ENCODE assay signal across 9 mouse cellular contexts in genomic region chr15:10712288-10712687, GRCm38 (mm10). TPM values are rescaled to one million over a fixed set of nuclear protein-coding genes. Genes with fewer than 3 reads are reported as not detected.
DNase-seq lines count a peak whose midpoint lies in the region; ATAC-seq and TF ChIP-seq lines count a peak whose summit lies in the region.
"Had no signal": no experiment of that assay in that cellular context is flagged by ENCODE, and none has a peak within 500 bp of the region (broad histone marks: within the 10 kb centered on the region; RNA-seq: fewer than 3 reads in every experiment).

No protein-coding gene starts in this region.

- 0 out of 2 replicates have a peak, but pooled peaks have one; percentile 3 for TF ChIP-seq EP300 in lung, postnatal 0 days (IDR thresholded peaks at IDR 0.05)

- WGBS in lung, postnatal 0 days, result 48% methylated on average over 3 of the region's 3 CpGs
- 76% methylated on average over 3 of the region's 3 CpGs for WGBS in forebrain, postnatal 0 days
- 72% methylated on average over 3 of the region's 3 CpGs for WGBS in limb, embryonic 14.5 days
- WGBS in stomach, embryonic 15.5 days, result 86% methylated on average over 3 of the region's 3 CpGs

- TF ChIP-seq CTCF in lung, postnatal 0 days (IDR thresholded peaks at IDR 0.05), result no peak
- no peak for TF ChIP-seq CTCF in forebrain, postnatal 0 days (IDR thresholded peaks at IDR 0.05; ENCODE audit: low read depth)

- H3K9ac ChIP-seq in lung, postnatal 0 days (replicated peaks; ENCODE audit: low read depth), result peak overlapping the region; percentile 93
- no peak overlapping the region for H3K9ac ChIP-seq in forebrain, postnatal 0 days
- peak overlapping the region; percentile 93; the same call in 1 of the 2 replicates for H3K9ac ChIP-seq in limb, embryonic 14.5 days (ENCODE audit: low read depth, low read length, severe bottlenecking)
- no peak overlapping the region for H3K9ac ChIP-seq in stomach, embryonic 15.5 days

- ATAC-seq in lung, postnatal 0 days, result no peak
- no peak for ATAC-seq in forebrain, postnatal 0 days
- ATAC-seq in limb, embryonic 14.5 days (ENCODE audit: low FRiP score, low read depth), result no peak
- no peak for ATAC-seq in stomach, embryonic 15.5 days (ENCODE audit: insufficient read depth, low FRiP score, low read depth)

- H3K9me3 ChIP-seq in lung, postnatal 0 days (ENCODE audit: low read length), result no peaks in the 10 kb centered on the region
- H3K9me3 ChIP-seq in forebrain, postnatal 0 days (ENCODE audit: low read length), result peaks cover 4% of the 10 kb centered on the region; the same call in 1 of the 2 replicates
- no peaks in the 10 kb centered on the region for H3K9me3 ChIP-seq in limb, embryonic 14.5 days (ENCODE audit: control insufficient read depth, low read length)
- H3K9me3 ChIP-seq in stomach, embryonic 15.5 days, result no peaks in the 10 kb centered on the region; the same call in 1 of the 2 replicates

- peak overlapping the region; percentile 93; the same call in 1 of the 2 replicates for H3K27ac ChIP-seq in lung, postnatal 0 days (ENCODE audit: low read length)
- H3K27ac ChIP-seq in forebrain, postnatal 0 days (ENCODE audit: low read depth, low read length), result no peak overlapping the region
- no peak overlapping the region for H3K27ac ChIP-seq in limb, embryonic 14.5 days (replicated peaks; ENCODE audit: low read depth, low read length)
- no peak overlapping the region for H3K27ac ChIP-seq in stomach, embryonic 15.5 days

- H3K4me2 ChIP-seq in lung, postnatal 0 days (replicated peaks; ENCODE audit: low read depth, low read length), result peak overlapping the region; percentile 74
- H3K4me2 ChIP-seq in forebrain, postnatal 0 days (ENCODE audit: low read depth), result peak overlapping the region; percentile 99
- H3K4me2 ChIP-seq in limb, embryonic 14.5 days (replicated peaks; ENCODE audit: low read depth, low read length, severe bottlenecking), result peak overlapping the region; percentile 87
- H3K4me2 ChIP-seq in stomach, embryonic 15.5 days, result peak overlapping the region; percentile 82; the same call in 1 of the 2 replicates

- peak overlapping the region; percentile 81 for H3K4me3 ChIP-seq in lung, postnatal 0 days (ENCODE audit: low read depth, low read length)
- peak overlapping the region; percentile 11; the same call in 1 of the 2 replicates for H3K4me3 ChIP-seq in forebrain, postnatal 0 days (ENCODE audit: low read depth, low read length)
- H3K4me3 ChIP-seq in limb, embryonic 14.5 days (replicated peaks; ENCODE audit: low read length), result peak overlapping the region; percentile 91
- peak overlapping the region; percentile 83; the same call in 1 of the 2 replicates for H3K4me3 ChIP-seq in stomach, embryonic 15.5 days (replicated peaks)

- DNase-seq in lung, postnatal 0 days (ENCODE audit: low spot score), result no peak
- DNase-seq in lung, adult 18-20 months, result no peak
- DNase-seq in forebrain, postnatal 0 days, result no peak
- no peak for DNase-seq in limb, embryonic 14.5 days (ENCODE audit: low spot score)
- no peak for DNase-seq in B cell, adult 2 months
- DNase-seq in spleen, postnatal 4 days (ENCODE audit: low spot score in 2 of 2), result no peak
- DNase-seq: lung, postnatal 14 days; retina, postnatal 1 day had no signal

- H3K36me3 ChIP-seq in lung, postnatal 0 days (ENCODE audit: insufficient read depth, low read length), result no peaks in the 10 kb centered on the region
- H3K36me3 ChIP-seq in forebrain, postnatal 0 days (ENCODE audit: insufficient read depth), result no peaks in the 10 kb centered on the region
- H3K36me3 ChIP-seq in limb, embryonic 14.5 days (ENCODE audit: control insufficient read depth, insufficient read depth, low read length), result peaks cover 7% of the 10 kb centered on the region
- H3K36me3 ChIP-seq in stomach, embryonic 15.5 days, result no peaks in the 10 kb centered on the region

- H3K27me3 ChIP-seq in lung, postnatal 0 days (replicated peaks; ENCODE audit: insufficient read depth, low read length), result no peaks in the 10 kb centered on the region
- H3K27me3 ChIP-seq in forebrain, postnatal 0 days (ENCODE audit: insufficient read depth, low read length), result no peaks in the 10 kb centered on the region
- no peaks in the 10 kb centered on the region for H3K27me3 ChIP-seq in limb, embryonic 14.5 days (ENCODE audit: control insufficient read depth, insufficient read depth, low read length)
- no peaks in the 10 kb centered on the region for H3K27me3 ChIP-seq in stomach, embryonic 15.5 days (replicated peaks)

- peaks cover 7% of the 10 kb centered on the region; the same call in 1 of the 2 replicates for H3K4me1 ChIP-seq in lung, postnatal 0 days (ENCODE audit: insufficient read depth, low read depth, low read length)
- no peaks in the 10 kb centered on the region for H3K4me1 ChIP-seq in forebrain, postnatal 0 days (ENCODE audit: insufficient read depth)
- peaks cover 20% of the 10 kb centered on the region for H3K4me1 ChIP-seq in limb, embryonic 14.5 days (ENCODE audit: control insufficient read depth, insufficient read depth, low read length)
- 0 out of 2 replicates have a peak, but pooled peaks cover 11% of the 10 kb centered on the region for H3K4me1 ChIP-seq in stomach, embryonic 15.5 days

- TF ChIP-seq POLR2A in limb, embryonic 14.5 days (IDR thresholded peaks at IDR 0.05; ENCODE audit: borderline replicate concordance, extremely low read depth, insufficient read depth, insufficient read length), result no peak

RNA-seq across cellular contexts. Expression of gene Rai14, which starts 2.1 kb away (rescaled TPM):
- polyA plus RNA-seq in lung, postnatal 0 days (2015; fragmentation: Nextera tagmentation; extraction: Ambion mirVana), result 56.0 and 63.0 TPM in 2 replicates
- 11.7 and 12.7 TPM in 2 replicates for total RNA-seq in forebrain, postnatal 0 days (2014; rRNA removed)
- polyA plus RNA-seq in forebrain, postnatal 0 days (2015; fragmentation: Nextera tagmentation; extraction: Ambion mirVana), result 5.2 and 5.5 TPM in 2 replicates
- 38.6 and 44.6 TPM in 2 replicates for polyA plus RNA-seq in limb, embryonic 14.5 days (2012; rRNA removed)
- polyA plus RNA-seq in limb, embryonic 14.5 days (2014; fragmentation: Nextera tagmentation; extraction: Ambion mirVana), result 57.2 and 66.4 TPM in 2 replicates
- polyA plus RNA-seq in stomach, embryonic 15.5 days (2015; fragmentation: Nextera tagmentation; extraction: Ambion mirVana), result 17.8 and 19.6 TPM in 2 replicates

Comparison
In these comparisons a context has a peak if more than half of its experiments do, and no peak if none do; other contexts are left out.
1. H3K4me3 ChIP-seq: peak in every context shown above with its lines; median percentile 91 in limb, embryonic 14.5 days; 83 in stomach, embryonic 15.5 days; 81 in lung, postnatal 0 days; 11 in forebrain, postnatal 0 days.
2. H3K9ac ChIP-seq: peak in lung, postnatal 0 days (single experiment) and limb, embryonic 14.5 days (single experiment); none in forebrain, postnatal 0 days (single experiment) and stomach, embryonic 15.5 days (single experiment).
3. Peak in every context shown above with its lines, with median percentiles within 50 percentile points of each other: H3K4me2 ChIP-seq.